Mouse (Mus musculus): ENCODE data around the gene Omd. TPM values are rescaled to one million over a fixed set of nuclear protein-coding genes. Genes with fewer than 3 reads are reported as not detected.
"Not testable (repeated sequence)": the region's sequence is repeated elsewhere in the genome, so short reads cannot be mapped to it uniquely, and the experiment has no call there.

Gene Omd
- polyA plus RNA-seq, 1 experiment from 2014 or later, result 0.20 TPM

- 52% methylated on average over 2 of the region's 2 CpGs for WGBS
- not testable (repeated sequence) for H3K4me3 ChIP-seq (replicated peaks; ENCODE audit: low read length); H3K27ac ChIP-seq; H3K4me2 ChIP-seq (replicated peaks); H3K9ac ChIP-seq; H3K36me3 ChIP-seq (replicated peaks; ENCODE audit: control insufficient read depth, insufficient read depth); ATAC-seq (ENCODE audit: low FRiP score); H3K27me3 ChIP-seq (ENCODE audit: control insufficient read depth, insufficient read depth, low read length); DNase-seq (ENCODE audit: low spot score); H3K4me1 ChIP-seq (replicated peaks; ENCODE audit: control insufficient read depth, insufficient read depth, low read length); H3K9me3 ChIP-seq (ENCODE audit: control insufficient read depth, low read length)
Observed at GRCm38 (mm10) chr13:49602541-49602940, 20.3 kb downstream of the Omd start.

GRCm38 (mm10) chr13:49603603-49604002 lies 21.3 kb downstream of the Omd start:
- Histone ChIP-seq H3K27ac (no peak overlapping the region), H3K9me3 (ENCODE audit: control insufficient read depth, low read length) (no peaks in the 10 kb centered on the region), H3K4me3 (replicated peaks; ENCODE audit: low read length) (no peak overlapping the region), H3K4me1 (replicated peaks; ENCODE audit: control insufficient read depth, insufficient read depth, low read length) (no peaks in the 10 kb centered on the region), H3K9ac (no peak overlapping the region), H3K4me2 (replicated peaks) (no peak overlapping the region), H3K36me3 (replicated peaks; ENCODE audit: control insufficient read depth, insufficient read depth) (no peaks in the 10 kb centered on the region), H3K27me3 (ENCODE audit: control insufficient read depth, insufficient read depth, low read length) (no peaks in the 10 kb centered on the region)
- ATAC-seq (ENCODE audit: low FRiP score) (no peak), DNase-seq (ENCODE audit: low spot score) (no peak)

GRCm38 (mm10) chr13:49607714-49608113 lies 25.5 kb downstream of the Omd start, which contains the start of gene Ogn:
Gene Ogn (plus strand): TSS chr13:49608046.
- Histone ChIP-seq H3K4me3 (replicated peaks; ENCODE audit: low read length) (no peak within 1 kb of the TSS), H3K4me1 (replicated peaks; ENCODE audit: control insufficient read depth, insufficient read depth, low read length) (no peaks in the 10 kb centered on the region), H3K27me3 (ENCODE audit: control insufficient read depth, insufficient read depth, low read length) (no peaks in the 10 kb centered on the region), H3K27ac (no peak within 1 kb of the TSS), H3K36me3 (replicated peaks; ENCODE audit: control insufficient read depth, insufficient read depth) (no peaks in the 10 kb centered on the region), H3K9ac (no peak within 1 kb of the TSS), H3K4me2 (replicated peaks) (no peak within 1 kb of the TSS), H3K9me3 (ENCODE audit: control insufficient read depth, low read length) (no peaks in the 10 kb centered on the region)
- WGBS, result 81% methylated on average over 4 of the region's 4 CpGs
- ATAC-seq (ENCODE audit: low FRiP score), result no peak
- no peak for DNase-seq (ENCODE audit: low spot score)

GRCm38 (mm10) chr13:49608589-49609322 lies 26.5 kb downstream of the Omd start:
- H3K9me3 ChIP-seq (ENCODE audit: control insufficient read depth, low read length), result no peaks in the 10 kb centered on the region
- H3K27ac ChIP-seq, result no peak overlapping the region
- DNase-seq (ENCODE audit: low spot score) (no peak), ATAC-seq (ENCODE audit: low FRiP score) (no peak)
- H3K4me3 ChIP-seq (replicated peaks; ENCODE audit: low read length), result no peak overlapping the region
- H3K36me3 ChIP-seq (replicated peaks; ENCODE audit: control insufficient read depth, insufficient read depth), result no peaks in the 10 kb centered on the region
- H3K27me3 ChIP-seq (ENCODE audit: control insufficient read depth, insufficient read depth, low read length), result no peaks in the 10 kb centered on the region
- no peak overlapping the region for H3K4me2 ChIP-seq (replicated peaks)
- 85% methylated on average over 4 of the region's 4 CpGs for WGBS
- H3K4me1 ChIP-seq (replicated peaks; ENCODE audit: control insufficient read depth, insufficient read depth, low read length), result no peaks in the 10 kb centered on the region
- H3K9ac ChIP-seq, result no peak overlapping the region

GRCm38 (mm10) chr13:49617021-49617420 lies 34.8 kb downstream of the Omd start:
- ATAC-seq (ENCODE audit: low FRiP score) (no peak), DNase-seq (ENCODE audit: low spot score) (no peak)
- Histone ChIP-seq H3K9ac (no peak overlapping the region), H3K27ac (no peak overlapping the region), H3K4me2 (replicated peaks) (no peak overlapping the region), H3K9me3 (ENCODE audit: control insufficient read depth, low read length) (no peaks in the 10 kb centered on the region), H3K36me3 (replicated peaks; ENCODE audit: control insufficient read depth, insufficient read depth) (no peaks in the 10 kb centered on the region), H3K27me3 (ENCODE audit: control insufficient read depth, insufficient read depth, low read length) (no peaks in the 10 kb centered on the region), H3K4me1 (replicated peaks; ENCODE audit: control insufficient read depth, insufficient read depth, low read length) (no peaks in the 10 kb centered on the region), H3K4me3 (replicated peaks; ENCODE audit: low read length) (no peak overlapping the region)
- 95% methylated on average over 3 of the region's 3 CpGs for WGBS

- Histone ChIP-seq H3K9ac (no peak overlapping the region), H3K36me3 (replicated peaks; ENCODE audit: control insufficient read depth, insufficient read depth) (no peaks in the 10 kb centered on the region), H3K4me1 (replicated peaks; ENCODE audit: control insufficient read depth, insufficient read depth, low read length) (no peaks in the 10 kb centered on the region), H3K9me3 (ENCODE audit: control insufficient read depth, low read length) (no peaks in the 10 kb centered on the region), H3K27ac (no peak overlapping the region), H3K4me3 (replicated peaks; ENCODE audit: low read length) (no peak overlapping the region), H3K4me2 (replicated peaks) (no peak overlapping the region), H3K27me3 (ENCODE audit: control insufficient read depth, insufficient read depth, low read length) (no peaks in the 10 kb centered on the region)
- DNase-seq (ENCODE audit: low spot score) (no peak), ATAC-seq (ENCODE audit: low FRiP score) (no peak)
Observed at GRCm38 (mm10) chr13:49618365-49618764, 36.1 kb downstream of the Omd start.

GRCm38 (mm10) chr13:49623216-49623615 lies 41.0 kb downstream of the Omd start:
- no peak for DNase-seq (ENCODE audit: low spot score)
- no peak overlapping the region for H3K9ac ChIP-seq
- WGBS, result 85% methylated on average over 1 of the region's 1 CpGs

GRCm38 (mm10) chr13:49628167-49628566 lies 45.9 kb downstream of the Omd start:
- Histone ChIP-seq H3K36me3 (replicated peaks; ENCODE audit: control insufficient read depth, insufficient read depth) (no peaks in the 10 kb centered on the region), H3K27me3 (ENCODE audit: control insufficient read depth, insufficient read depth, low read length) (no peaks in the 10 kb centered on the region), H3K9me3 (ENCODE audit: control insufficient read depth, low read length) (no peaks in the 10 kb centered on the region), H3K9ac (no peak overlapping the region), H3K27ac (no peak overlapping the region), H3K4me3 (replicated peaks; ENCODE audit: low read length) (no peak overlapping the region), H3K4me2 (replicated peaks) (no peak overlapping the region), H3K4me1 (replicated peaks; ENCODE audit: control insufficient read depth, insufficient read depth, low read length) (no peaks in the 10 kb centered on the region)
- ATAC-seq (ENCODE audit: low FRiP score) (no peak), DNase-seq (ENCODE audit: low spot score) (no peak)

More at GRCm38 (mm10) chr13:49623216-49623615, 41.0 kb downstream of the Omd start:
- no peaks in the 10 kb centered on the region for H3K36me3 ChIP-seq (replicated peaks; ENCODE audit: control insufficient read depth, insufficient read depth)
- ATAC-seq (ENCODE audit: low FRiP score), result no peak
- H3K27ac ChIP-seq, result no peak overlapping the region
- no peaks in the 10 kb centered on the region for H3K4me1 ChIP-seq (replicated peaks; ENCODE audit: control insufficient read depth, insufficient read depth, low read length)
- H3K27me3 ChIP-seq (ENCODE audit: control insufficient read depth, insufficient read depth, low read length), result no peaks in the 10 kb centered on the region
- no peak overlapping the region for H3K4me2 ChIP-seq (replicated peaks)
- no peak overlapping the region for H3K4me3 ChIP-seq (replicated peaks; ENCODE audit: low read length)
- H3K9me3 ChIP-seq (ENCODE audit: control insufficient read depth, low read length), result no peaks in the 10 kb centered on the region

GRCm38 (mm10) chr13:49629076-49629475 lies 46.8 kb downstream of the Omd start:
- H3K36me3 ChIP-seq (replicated peaks; ENCODE audit: control insufficient read depth, insufficient read depth), result no peaks in the 10 kb centered on the region
- WGBS, result 87% methylated on average over 2 of the region's 2 CpGs
- H3K27me3 ChIP-seq (ENCODE audit: control insufficient read depth, insufficient read depth, low read length), result no peaks in the 10 kb centered on the region
- no peaks in the 10 kb centered on the region for H3K9me3 ChIP-seq (ENCODE audit: control insufficient read depth, low read length)
- no peak overlapping the region for H3K27ac ChIP-seq
- no peak overlapping the region for H3K4me2 ChIP-seq (replicated peaks)
- ATAC-seq (ENCODE audit: low FRiP score), result no peak
- no peak overlapping the region for H3K9ac ChIP-seq
- no peak for DNase-seq (ENCODE audit: low spot score)
- no peaks in the 10 kb centered on the region for H3K4me1 ChIP-seq (replicated peaks; ENCODE audit: control insufficient read depth, insufficient read depth, low read length)
- no peak overlapping the region for H3K4me3 ChIP-seq (replicated peaks; ENCODE audit: low read length)

- Histone ChIP-seq H3K9me3 (ENCODE audit: control insufficient read depth, low read length) (no peaks in the 10 kb centered on the region), H3K4me3 (replicated peaks; ENCODE audit: low read length) (no peak overlapping the region), H3K9ac (no peak overlapping the region), H3K36me3 (replicated peaks; ENCODE audit: control insufficient read depth, insufficient read depth) (no peaks in the 10 kb centered on the region), H3K27ac (no peak overlapping the region), H3K27me3 (ENCODE audit: control insufficient read depth, insufficient read depth, low read length) (no peaks in the 10 kb centered on the region), H3K4me1 (replicated peaks; ENCODE audit: control insufficient read depth, insufficient read depth, low read length) (no peaks in the 10 kb centered on the region), H3K4me2 (replicated peaks) (no peak overlapping the region)
- ATAC-seq (ENCODE audit: low FRiP score) (no peak), DNase-seq (ENCODE audit: low spot score) (no peak)
- 96% methylated on average over 2 of the region's 2 CpGs for WGBS
Observed at GRCm38 (mm10) chr13:49639965-49640364, 57.7 kb downstream of the Omd start.
